Mouse (Mus musculus) forebrain, embryonic 14.5 days (tissue): ENCODE data around the gene Oxld1. TPM values are rescaled to one million over a fixed set of nuclear protein-coding genes. Genes with fewer than 3 reads are reported as not detected.
"Not testable (repeated sequence)": the region's sequence is repeated elsewhere in the genome, so short reads cannot be mapped to it uniquely, and the experiment has no call there.

ENCODE experiments used
- ATAC-seq: fragments of 200-750 bp; cut with Nextera tagmentation; 2 replicates; pipeline ENCODE4 v1.8.0; 2017; ENCODE audit warnings: mild to moderate bottlenecking, moderate library complexity
- DNase-seq: peaks from one replicate; pipeline ENCODE4 v3.0.0-alpha.2; 2015; ENCODE audit warnings: low spot score
- H3K27ac ChIP-seq: fragments of 300-500 bp; sonication (generic); 2 replicates; pipeline ENCODE4 v1.5.1; 2014; ENCODE audit warnings: low read depth, mild to moderate bottlenecking, control low read depth, low read length, moderate library complexity
- H3K27me3 ChIP-seq: fragments of 300-500 bp; sonication (generic); replicated peaks from 2 replicates; pipeline ENCODE4 v1.6.1; 2014; ENCODE audit warnings: low read length, control low read depth, mixed read lengths; ENCODE audit not compliant: control insufficient read depth, insufficient read depth
- H3K36me3 ChIP-seq: fragments of 300-500 bp; sonication (generic); 2 replicates; pipeline ENCODE4 v1.6.1; 2014; ENCODE audit warnings: low read length, control low read depth; ENCODE audit not compliant: control insufficient read depth, insufficient read depth
- H3K4me1 ChIP-seq: fragments of 300-500 bp; sonication (generic); 2 replicates; pipeline ENCODE4 v1.6.1; 2014; ENCODE audit warnings: antibody characterized with exemption, low read length, control low read depth; ENCODE audit not compliant: control insufficient read depth, insufficient read depth
- H3K4me2 ChIP-seq: fragments of 300-500 bp; sonication (generic); 2 replicates; pipeline ENCODE4 v1.6.1; 2014; ENCODE audit warnings: mild to moderate bottlenecking, control low read depth, low read length
- H3K4me3 ChIP-seq: fragments of 300-500 bp; sonication (generic); 2 replicates; pipeline ENCODE4 v1.5.1; 2014; ENCODE audit warnings: low read depth, low read length, control low read depth
- H3K9ac ChIP-seq: fragments of 300-500 bp; sonication (generic); 2 replicates; pipeline ENCODE4 v1.6.1; 2014; ENCODE audit warnings: mild to moderate bottlenecking, low read length, control low read depth, moderate library complexity
- H3K9me3 ChIP-seq: fragments of 300-500 bp; sonication (generic); replicated peaks from 2 replicates; pipeline ENCODE4 v1.6.1; 2016; ENCODE audit warnings: low read length, control low read depth, mixed read lengths; ENCODE audit not compliant: control insufficient read depth
- WGBS: fragments of 180-500 bp; shearing (Covaris S2); extraction: QIAGEN DNeasy Blood & Tissue Kit; methylation state at CpG from one replicate; pipeline ENCODE4 v1.1.7; 2014; 5-methylcytosine and 5-hydroxymethylcytosine counted together
- polyA plus RNA-seq: library from polyadenylated mRNA; unstranded; fragments of >200 nt; fragmentation: Nextera tagmentation; extraction: Ambion mirVana; gene quantifications from 2 replicates; pipeline ENCODE4 v1.2.1, GENCODE M21; 2014

Oxld1 gene
- polyA plus RNA-seq, 1 experiment from 2014 or later = 15.3 TPM

DNA sequence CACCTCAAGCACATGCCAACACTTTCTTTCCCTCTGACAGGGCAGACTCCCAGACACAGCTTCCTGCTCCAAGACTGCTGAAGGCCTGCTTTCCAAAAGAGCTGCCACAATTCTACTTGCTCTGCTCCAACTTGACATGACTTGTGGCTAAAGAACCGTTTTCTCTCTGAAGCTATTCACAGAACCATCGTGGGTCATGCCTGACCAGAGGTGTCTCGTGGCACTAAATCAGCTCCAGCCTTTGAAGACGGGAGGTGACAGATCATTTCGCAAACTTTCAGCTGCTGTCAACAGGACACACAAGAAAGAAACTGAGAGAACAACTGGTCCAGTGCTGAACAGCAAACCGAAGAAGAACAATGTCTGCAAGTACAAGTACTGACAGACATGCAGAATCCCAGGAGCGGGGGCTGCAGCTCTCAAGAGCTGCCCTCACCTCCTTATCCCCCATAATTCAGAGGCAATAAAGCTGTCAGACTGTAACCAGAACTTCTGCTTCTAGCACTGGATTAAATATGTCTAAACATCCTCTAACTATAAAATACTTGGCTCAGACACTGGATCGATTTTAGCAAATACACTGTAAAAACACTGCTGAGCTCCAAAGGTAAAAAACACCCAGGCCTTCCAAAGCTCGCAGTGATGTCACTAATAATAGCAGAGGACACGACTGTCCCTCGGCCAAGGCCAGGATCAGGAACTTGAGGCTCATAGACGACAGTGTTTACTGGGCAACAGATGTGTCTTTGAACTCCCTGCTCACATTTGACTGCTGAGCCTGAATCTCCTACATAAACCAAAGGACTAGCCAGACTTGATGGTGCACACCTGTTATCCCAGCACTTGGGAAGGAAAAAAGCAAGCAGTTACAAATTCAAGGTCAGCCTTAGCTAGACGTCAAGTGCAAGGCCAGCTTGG is 35.0 kb downstream of the Oxld1 start:
- 92% methylated on average over 13 of the region's 13 CpGs for WGBS
- Histone ChIP-seq H3K9me3 (no peaks in the 10 kb centered on the region), H3K27me3 (no peaks in the 10 kb centered on the region), H3K4me2 (no peak overlapping the region), H3K27ac (no peak overlapping the region), H3K9ac (no peak overlapping the region), H3K36me3 (peaks cover 82% of the 10 kb centered on the region), H3K4me3 (no peak overlapping the region), H3K4me1 (no peaks in the 10 kb centered on the region)
- ATAC-seq = no peak
- DNase-seq = no peak

DNA sequence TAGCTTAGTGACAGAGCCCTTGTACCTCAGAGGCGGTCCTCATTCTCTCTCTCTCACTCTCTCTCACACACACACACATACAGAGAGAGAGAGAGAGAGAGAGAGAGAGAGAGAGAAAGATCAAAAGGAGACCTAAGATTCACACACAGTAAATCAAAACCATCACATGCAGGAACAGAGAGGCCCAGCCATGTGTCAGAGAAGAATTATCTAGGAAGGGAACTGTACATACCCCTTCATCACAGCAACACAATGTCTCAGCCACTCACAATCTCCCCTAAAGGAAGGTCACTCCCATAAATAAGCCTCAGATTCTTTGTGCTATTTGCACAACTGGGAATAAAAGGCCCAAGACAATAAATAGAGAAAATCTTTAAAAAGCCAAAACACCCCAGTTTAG is 39.3 kb downstream of the Oxld1 start:
- ATAC-seq = no peak
- Histone ChIP-seq H3K27me3 (no peaks in the 10 kb centered on the region), H3K9ac (no peak overlapping the region), H3K4me1 (no peaks in the 10 kb centered on the region), H3K36me3 (peaks cover 79% of the 10 kb centered on the region), H3K27ac (no peak overlapping the region), H3K4me2 (no peak overlapping the region), H3K9me3 (no peaks in the 10 kb centered on the region), H3K4me3 (no peak overlapping the region)
- 94% methylated on average over 1 of the region's 1 CpGs for WGBS
- DNase-seq = no peak

DNA sequence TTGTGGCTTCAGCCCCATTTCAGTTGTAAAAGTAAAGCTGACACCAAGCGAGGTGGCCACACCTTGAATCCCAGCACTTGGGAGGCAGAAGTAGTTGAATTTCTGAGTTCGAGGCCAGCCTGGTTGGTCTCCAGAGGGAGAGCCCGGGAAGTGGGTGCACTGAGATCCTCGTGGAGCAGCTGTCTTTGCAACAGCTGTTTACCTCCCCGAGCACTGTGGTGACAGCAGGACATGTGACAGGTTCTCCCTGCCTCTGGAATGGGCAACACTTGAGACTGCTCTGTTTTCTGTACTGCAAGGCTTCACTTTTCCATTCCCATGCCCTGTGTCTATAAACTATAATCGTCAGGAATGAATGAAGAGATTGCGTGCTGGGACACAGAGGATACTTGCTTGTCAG is 40.0 kb downstream of the Oxld1 start:
- Histone ChIP-seq H3K4me2 (no peak overlapping the region), H3K27ac (no peak overlapping the region), H3K4me3 (no peak overlapping the region), H3K27me3 (no peaks in the 10 kb centered on the region), H3K4me1 (no peaks in the 10 kb centered on the region), H3K9ac (no peak overlapping the region), H3K9me3 (no peaks in the 10 kb centered on the region), H3K36me3 (peaks cover 82% of the 10 kb centered on the region)
- ATAC-seq (no peak), DNase-seq (no peak)
- 93% methylated on average over 7 of the region's 7 CpGs for WGBS

DNA sequence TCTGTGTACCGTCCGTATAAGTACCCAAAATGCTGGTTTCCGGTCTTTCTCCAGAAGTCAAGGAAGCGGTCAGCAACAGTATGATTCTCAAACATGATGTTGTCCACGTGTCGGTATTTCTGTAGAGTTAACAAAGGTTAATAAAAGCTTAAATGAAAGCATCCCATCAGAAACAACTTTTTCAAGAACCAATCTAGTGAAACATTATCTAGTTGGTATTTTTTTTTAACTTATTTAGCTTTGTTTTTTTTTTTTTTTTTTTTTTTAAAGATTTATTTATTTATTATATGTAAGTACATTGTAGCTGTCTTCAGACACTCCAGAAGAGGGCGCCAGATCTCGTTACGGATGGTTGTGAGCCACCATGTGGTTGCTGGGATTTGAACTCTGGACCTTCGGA is 44.2 kb downstream of the Oxld1 start:
- peaks cover 87% of the 10 kb centered on the region for H3K36me3 ChIP-seq
- 98% methylated on average over 7 of the region's 10 CpGs for WGBS
- not testable (repeated sequence) for H3K4me2 ChIP-seq

More for the DNA sequence above, 44.2 kb downstream of the Oxld1 start:
- not testable (repeated sequence) for ATAC-seq, H3K27ac ChIP-seq, H3K27me3 ChIP-seq, H3K4me3 ChIP-seq, DNase-seq, H3K9ac ChIP-seq, H3K9me3 ChIP-seq, H3K4me1 ChIP-seq

Other genes with a start within 250 kb of the Oxld1 start
- gene Bahcc1, start 225.1 kb downstream of the Oxld1 start, polyA plus RNA-seq = 12.6 and 14.5 TPM in 2 replicates
- 3,852 and 3,863 TPM in 2 replicates for gene Actg1, start 109.5 kb downstream of the Oxld1 start, polyA plus RNA-seq
- 0.75 and 1.4 TPM in 2 replicates for gene Fscn2, start 96.5 kb downstream of the Oxld1 start, polyA plus RNA-seq
- 51.7 and 71.1 TPM in 2 replicates for gene Faap100, start 79.3 kb downstream of the Oxld1 start, polyA plus RNA-seq
- gene Nploc4, start 20.4 kb downstream of the Oxld1 start, polyA plus RNA-seq = 29.9 and 30.8 TPM in 2 replicates
- not detected in 2 replicates for gene Tspan10, start 15.4 kb downstream of the Oxld1 start, polyA plus RNA-seq
- not detected in 2 replicates for gene Pde6g, start 4.6 kb downstream of the Oxld1 start, polyA plus RNA-seq
- 18.6 and 18.8 TPM in 2 replicates for gene Ccdc137, start within 50 bp of the Oxld1 start, polyA plus RNA-seq
- gene Arl16, start 9.5 kb upstream of the Oxld1 start, polyA plus RNA-seq = 37.4 and 43.9 TPM in 2 replicates
- gene Mrpl12, start 26.5 kb upstream of the Oxld1 start, polyA plus RNA-seq = 143 and 155 TPM in 2 replicates
- gene Slc25a10, start 33.8 kb upstream of the Oxld1 start, polyA plus RNA-seq = 29.7 and 31.6 TPM in 2 replicates
- 0.14 TPM in 1 of 2 replicates, not detected in the other for gene Gcgr, start 72.6 kb upstream of the Oxld1 start, polyA plus RNA-seq
- 291 and 313 TPM in 2 replicates for gene Mcrip1, start 91.7 kb upstream of the Oxld1 start, polyA plus RNA-seq
- gene Ppp1r27, start 93.1 kb upstream of the Oxld1 start, polyA plus RNA-seq = not detected in 2 replicates
- 325 and 332 TPM in 2 replicates for gene P4hb, start 115.2 kb upstream of the Oxld1 start, polyA plus RNA-seq
- 449 and 481 TPM in 2 replicates for gene Arhgdia, start 123.6 kb upstream of the Oxld1 start, polyA plus RNA-seq
- 318 and 352 TPM in 2 replicates for gene Alyref, start 140.3 kb upstream of the Oxld1 start, polyA plus RNA-seq
- gene Anapc11, start 140.4 kb upstream of the Oxld1 start, polyA plus RNA-seq = 237 and 281 TPM in 2 replicates
- 0.46 and 0.98 TPM in 2 replicates for gene Npb, start 150.4 kb upstream of the Oxld1 start, polyA plus RNA-seq
- 113 and 134 TPM in 2 replicates for gene Pcyt2, start 159.9 kb upstream of the Oxld1 start, polyA plus RNA-seq
- gene Sirt7, start 167.2 kb upstream of the Oxld1 start, polyA plus RNA-seq = 30.4 and 40.8 TPM in 2 replicates
- 20.0 and 23.6 TPM in 2 replicates for gene Mafg, start 175.5 kb upstream of the Oxld1 start, polyA plus RNA-seq
- 33.6 and 33.9 TPM in 2 replicates for gene Pycr1, start 185.7 kb upstream of the Oxld1 start, polyA plus RNA-seq
- 0.38 and 0.48 TPM in 2 replicates for gene Myadml2, start 190.1 kb upstream of the Oxld1 start, polyA plus RNA-seq
- 0.36 and 0.61 TPM in 2 replicates for gene Notum, start 203.1 kb upstream of the Oxld1 start, polyA plus RNA-seq
- gene Aspscr1, start 214.9 kb upstream of the Oxld1 start, polyA plus RNA-seq = 129 TPM in 2 replicates